Mouse (Mus musculus) kidney, postnatal 0 days (tissue): ENCODE measurements around the gene Prkar1b. TPM values are rescaled to one million over a fixed set of nuclear protein-coding genes. Genes with fewer than 3 reads are reported as not detected.

Experiments
- ATAC-seq: fragments of 200-750 bp; cut with Nextera tagmentation; replicated peaks from 2 replicates; pipeline ENCODE4 v1.8.0; 2017; ENCODE audit warnings: low read depth, moderate number of reproducible peaks, moderate TSS enrichment, moderate library complexity; ENCODE audit not compliant: low FRiP score
- DNase-seq: peaks from one replicate; pipeline ENCODE4 v3.0.0-alpha.2; 2016; ENCODE audit warnings: low spot score
- H3K27ac ChIP-seq: fragments of 300-500 bp; sonication (generic); 2 replicates; pipeline ENCODE4 v1.5.1; 2014; ENCODE audit warnings: mild to moderate bottlenecking
- H3K27me3 ChIP-seq: fragments of 300-500 bp; sonication (generic); 2 replicates; pipeline ENCODE4 v1.6.1; 2014; ENCODE audit warnings: low read length, mixed read lengths; ENCODE audit not compliant: insufficient read depth
- H3K36me3 ChIP-seq: fragments of 300-500 bp; sonication (generic); 2 replicates; pipeline ENCODE4 v1.6.1; 2014; ENCODE audit warnings: low read length, mixed read lengths; ENCODE audit not compliant: insufficient read depth
- H3K4me1 ChIP-seq: fragments of 300-500 bp; sonication (generic); replicated peaks from 2 replicates; pipeline ENCODE4 v1.6.1; 2014; ENCODE audit warnings: antibody characterized with exemption, low read length, mixed read lengths; ENCODE audit not compliant: insufficient read depth
- H3K4me2 ChIP-seq: fragments of 300-500 bp; sonication (generic); 2 replicates; pipeline ENCODE4 v1.6.1; 2014; ENCODE audit warnings: mild to moderate bottlenecking, low read length, moderate library complexity, mixed read lengths
- H3K4me3 ChIP-seq: fragments of 300-500 bp; sonication (generic); replicated peaks from 2 replicates; pipeline ENCODE4 v1.5.1; 2014; ENCODE audit warnings: low read depth, low read length
- H3K9ac ChIP-seq: fragments of 300-500 bp; sonication (generic); 2 replicates; pipeline ENCODE4 v1.6.1; 2014; ENCODE audit warnings: low read depth, low read length
- H3K9me3 ChIP-seq: fragments of 300-500 bp; sonication (generic); replicated peaks from 2 replicates; pipeline ENCODE4 v1.6.1; 2016; ENCODE audit warnings: low read length, inconsistent platforms, mixed read lengths
- CTCF ChIP-seq: IDR thresholded peaks from 2 replicates; pipeline ENCODE4 v1.5.1; 2016; ENCODE audit warnings: antibody characterized with exemption, low read depth, mild to moderate bottlenecking, moderate library complexity
- WGBS: fragments of 180-500 bp; shearing (Covaris S2); extraction: QIAGEN DNeasy Blood & Tissue Kit; methylation state at CpG from one replicate; pipeline ENCODE4 v1.1.7; 2014; 5-methylcytosine and 5-hydroxymethylcytosine counted together
- polyA plus RNA-seq: library from polyadenylated mRNA; unstranded; fragments of >200 nt; fragmentation: Nextera tagmentation; extraction: Ambion mirVana; gene quantifications from 2 replicates; pipeline ENCODE4 v1.2.1, GENCODE M21; 2015

The Prkar1b gene
- polyA plus RNA-seq, 1 experiment from 2014 or later = 19.3 TPM

GRCm38 (mm10) chr5:139138926-139139472 lies 10.8 kb downstream of the Prkar1b start:
- TF ChIP-seq CTCF = no peak
- ATAC-seq = no peak
- Histone ChIP-seq H3K27me3 (no peaks in the 10 kb centered on the region), H3K9ac (no peak overlapping the region), H3K36me3 (no peaks in the 10 kb centered on the region), H3K9me3 (no peaks in the 10 kb centered on the region), H3K4me3 (no peak overlapping the region), H3K27ac (no peak overlapping the region), H3K4me1 (peaks cover 13% of the 10 kb centered on the region), H3K4me2 (no peak overlapping the region)
- no peak for DNase-seq
- 77% methylated on average over 8 of the region's 8 CpGs for WGBS

GRCm38 (mm10) chr5:139138261-139138925 lies 11.4 kb downstream of the Prkar1b start:
- DNase-seq (peak; percentile 57), ATAC-seq (no peak)
- Histone ChIP-seq H3K27ac (no peak overlapping the region), H3K9me3 (no peaks in the 10 kb centered on the region), H3K4me3 (no peak overlapping the region), H3K4me2 (no peak overlapping the region), H3K9ac (no peak overlapping the region), H3K27me3 (no peaks in the 10 kb centered on the region), H3K36me3 (no peaks in the 10 kb centered on the region), H3K4me1 (peaks cover 13% of the 10 kb centered on the region)
- 59% methylated on average over 12 of the region's 12 CpGs for WGBS
- no peak for TF ChIP-seq CTCF

- H3K4me3 ChIP-seq = no peak overlapping the region
- no peaks in the 10 kb centered on the region for H3K36me3 ChIP-seq
- H3K4me1 ChIP-seq = peaks cover 13% of the 10 kb centered on the region
- H3K27ac ChIP-seq = no peak overlapping the region
- ATAC-seq = no peak
- no peak for TF ChIP-seq CTCF
- no peak overlapping the region for H3K9ac ChIP-seq
- DNase-seq = no peak
- H3K9me3 ChIP-seq = no peaks in the 10 kb centered on the region
- 91% methylated on average over 6 of the region's 6 CpGs for WGBS
- H3K4me2 ChIP-seq = no peak overlapping the region
- no peaks in the 10 kb centered on the region for H3K27me3 ChIP-seq
Observed at GRCm38 (mm10) chr5:139137176-139137575, 12.6 kb downstream of the Prkar1b start.

GRCm38 (mm10) chr5:139136341-139136740 lies 13.5 kb downstream of the Prkar1b start:
- H3K4me2 ChIP-seq = no peak overlapping the region
- no peaks in the 10 kb centered on the region for H3K36me3 ChIP-seq
- no peak overlapping the region for H3K9ac ChIP-seq
- no peaks in the 10 kb centered on the region for H3K9me3 ChIP-seq
- no peaks in the 10 kb centered on the region for H3K27me3 ChIP-seq
- H3K4me1 ChIP-seq = peaks cover 13% of the 10 kb centered on the region
- no peak for DNase-seq
- TF ChIP-seq CTCF = no peak
- 68% methylated on average over 1 of the region's 1 CpGs for WGBS
- no peak overlapping the region for H3K27ac ChIP-seq
- H3K4me3 ChIP-seq = no peak overlapping the region
- ATAC-seq = no peak

- ATAC-seq = no peak
- no peak for TF ChIP-seq CTCF
- Histone ChIP-seq H3K4me3 (no peak overlapping the region), H3K4me1 (peaks cover 5% of the 10 kb centered on the region; the same call in 1 of the 2 replicates), H3K27ac (no peak overlapping the region), H3K4me2 (no peak overlapping the region), H3K9me3 (no peaks in the 10 kb centered on the region), H3K36me3 (no peaks in the 10 kb centered on the region), H3K9ac (no peak overlapping the region), H3K27me3 (no peaks in the 10 kb centered on the region)
- peak; percentile 21 for DNase-seq
- WGBS = 53% methylated on average over 8 of the region's 8 CpGs
Observed at GRCm38 (mm10) chr5:139134501-139134900, 15.3 kb downstream of the Prkar1b start.

GRCm38 (mm10) chr5:139130351-139130750 lies 19.4 kb downstream of the Prkar1b start:
- Histone ChIP-seq H3K4me2 (no peak overlapping the region), H3K36me3 (no peaks in the 10 kb centered on the region), H3K27ac (no peak overlapping the region), H3K4me1 (peaks cover 3% of the 10 kb centered on the region; the same call in 1 of the 2 replicates), H3K9me3 (no peaks in the 10 kb centered on the region), H3K9ac (no peak overlapping the region), H3K4me3 (no peak overlapping the region), H3K27me3 (no peaks in the 10 kb centered on the region)
- DNase-seq = no peak
- WGBS = 78% methylated on average over 5 of the region's 5 CpGs
- TF ChIP-seq CTCF = no peak
- no peak for ATAC-seq
